Mouse (Mus musculus) lung, adult 2 months (tissue): Measurements from ENCODE around the gene Olfr1249. TPM values are rescaled to one million over a fixed set of nuclear protein-coding genes. Genes with fewer than 3 reads are reported as not detected.
"Not testable (repeated sequence)": the region's sequence is repeated elsewhere in the genome, so short reads cannot be mapped to it uniquely, and the experiment has no call there.

Source experiments
- DNase-seq: peaks from one replicate; pipeline ENCODE4 v3.0.0; 2022
- H3K4me1 ChIP-seq: fragments of 200-500 bp; 2 replicates; pipeline ENCODE4 v1.6.1; 2011; ENCODE audit warnings: low read length; ENCODE audit not compliant: control insufficient read depth, insufficient read depth
- H3K4me3 ChIP-seq: fragments of 200-500 bp; replicated peaks from 2 replicates; pipeline ENCODE3; 2011; ENCODE audit warnings: low read depth, mild to moderate bottlenecking, control low read depth, low read length; ENCODE audit errors: extremely low read depth
- CTCF ChIP-seq: fragments of 200-500 bp; IDR thresholded peaks from 2 replicates; pipeline ENCODE4 v1.5.1; 2011; ENCODE audit warnings: mild to moderate bottlenecking, low read length, control low read depth; ENCODE audit not compliant: insufficient read depth
- POLR2A ChIP-seq: fragments of 200-500 bp; IDR thresholded peaks from 2 replicates; pipeline ENCODE4 v1.6.1; 2011; ENCODE audit warnings: low read depth, mild to moderate bottlenecking, control low read depth, low read length, borderline replicate concordance; ENCODE audit errors: extremely low read depth
- WGBS: fragments of 180-500 bp; shearing (Covaris S2); methylation state at CpG from one replicate; pipeline ENCODE4 v1.1.7; 2018; 5-methylcytosine and 5-hydroxymethylcytosine counted together
- polyA plus RNA-seq: library from polyadenylated mRNA; depleted of rRNA; stranded (reverse); fragments of >200 nt; gene quantifications from 2 replicates; pipeline ENCODE4 v1.2.3, GENCODE M21; 2012; rRNA removed

The Olfr1249 gene
- polyA plus RNA-seq: not detected in 2 replicates

GRCm38 (mm10) chr2:89634883-89635282 is at the start of gene Olfr1249:
TSS of gene Olfr1249 (minus strand) at chr2:89634983.
- no peak for DNase-seq
- TF ChIP-seq POLR2A (no peak), CTCF (no peak)
- H3K4me3 ChIP-seq: no peak within 1 kb of the TSS
- 89% methylated on average over 2 of the region's 2 CpGs for WGBS
- H3K4me1 ChIP-seq: no peaks in the 10 kb centered on the region

- DNase-seq: no peak
- Histone ChIP-seq H3K4me3 (no peak within 1 kb of the TSS), H3K4me1 (no peaks in the 10 kb centered on the region)
- TF ChIP-seq POLR2A (no peak), CTCF (no peak)
Observed at GRCm38 (mm10) chr2:89671836-89672235, 37.1 kb upstream of the Olfr1249 start, which contains the start of gene Olfr1251. TSS of gene Olfr1251 (minus strand) at chr2:89671936.

- no peak for DNase-seq
- no peak within 1 kb of the TSS for H3K4me3 ChIP-seq
- no peaks in the 10 kb centered on the region for H3K4me1 ChIP-seq
- TF ChIP-seq POLR2A: no peak
- no peak for TF ChIP-seq CTCF
Observed at GRCm38 (mm10) chr2:89661367-89661766, 26.6 kb upstream of the Olfr1249 start, which contains the start of gene Olfr1250. TSS of gene Olfr1250 (minus strand) at chr2:89661467.

GRCm38 (mm10) chr2:89618145-89618544 is 16.6 kb downstream of the Olfr1249 start, which contains the start of gene Olfr1248:
TSS of gene Olfr1248 (minus strand) at chr2:89618245.
- DNase-seq, H3K4me3 ChIP-seq, H3K4me1 ChIP-seq: not testable (repeated sequence)
- WGBS: 91% methylated on average over 1 of the region's 1 CpGs

GRCm38 (mm10) chr2:89614030-89614429 is 20.8 kb downstream of the Olfr1249 start, which contains the start of gene Olfr1247:
TSS of gene Olfr1247 (minus strand) at chr2:89614130.
- TF ChIP-seq CTCF (no peak), POLR2A (no peak)
- WGBS: 86% methylated on average over 2 of the region's 2 CpGs
- no peaks in the 10 kb centered on the region for H3K4me1 ChIP-seq
- H3K4me3 ChIP-seq: no peak within 1 kb of the TSS
- DNase-seq: no peak

- 68% methylated on average over 2 of the region's 2 CpGs for WGBS
- no peak for DNase-seq
- Histone ChIP-seq H3K4me1 (no peaks in the 10 kb centered on the region), H3K4me3 (no peak within 1 kb of the TSS)
- TF ChIP-seq POLR2A: no peak
- no peak for TF ChIP-seq CTCF
Observed at GRCm38 (mm10) chr2:89593057-89593456, 41.7 kb downstream of the Olfr1249 start, which contains the start of gene Olfr1246. TSS of gene Olfr1246 (minus strand) at chr2:89593157.

Other genes with a start within 250 kb of the Olfr1249 start
- gene Olfr1238, start 225.3 kb downstream of the Olfr1249 start, polyA plus RNA-seq: not detected in 2 replicates
- gene Olfr1239, start 214.6 kb downstream of the Olfr1249 start, polyA plus RNA-seq: not detected in 2 replicates
- gene Olfr1240, start 192.0 kb downstream of the Olfr1249 start, polyA plus RNA-seq: not detected in 2 replicates
- not detected in 2 replicates for gene Olfr1241, start 147.9 kb downstream of the Olfr1249 start, polyA plus RNA-seq
- gene Olfr1242, start 136.6 kb downstream of the Olfr1249 start, polyA plus RNA-seq: not detected in 2 replicates
- gene Olfr1243, start 103.5 kb downstream of the Olfr1249 start, polyA plus RNA-seq: not detected in 2 replicates
- gene Olfr1245, start 56.5 kb downstream of the Olfr1249 start, polyA plus RNA-seq: not detected in 2 replicates
- not detected in 2 replicates for gene Olfr1246, start 41.8 kb downstream of the Olfr1249 start, polyA plus RNA-seq
- gene Olfr1247, start 20.9 kb downstream of the Olfr1249 start, polyA plus RNA-seq: not detected in 2 replicates
- not detected in 2 replicates for gene Olfr1248, start 16.7 kb downstream of the Olfr1249 start, polyA plus RNA-seq
- gene Olfr1250, start 26.5 kb upstream of the Olfr1249 start, polyA plus RNA-seq: not detected in 2 replicates
- not detected in 2 replicates for gene Olfr1251, start 37.0 kb upstream of the Olfr1249 start, polyA plus RNA-seq
- not detected in 2 replicates for gene Olfr1252, start 90.0 kb upstream of the Olfr1249 start, polyA plus RNA-seq
- not detected in 2 replicates for gene Olfr1253, start 122.1 kb upstream of the Olfr1249 start, polyA plus RNA-seq
- not detected in 2 replicates for gene Olfr1254, start 158.6 kb upstream of the Olfr1249 start, polyA plus RNA-seq
- not detected in 2 replicates for gene Olfr1255, start 177.1 kb upstream of the Olfr1249 start, polyA plus RNA-seq
- not detected in 2 replicates for gene Olfr1256, start 206.6 kb upstream of the Olfr1249 start, polyA plus RNA-seq
- not detected in 2 replicates for gene Olfr48, start 213.2 kb upstream of the Olfr1249 start, polyA plus RNA-seq
- not detected in 2 replicates for gene Olfr1257, start 243.5 kb upstream of the Olfr1249 start, polyA plus RNA-seq